Mouse (Mus musculus): ENCODE measurements around the gene Rfx7.
"Not testable (repeated sequence)": the region's sequence is repeated elsewhere in the genome, so short reads cannot be mapped to it uniquely, and the experiment has no call there.

The Rfx7 gene

GRCm38 (mm10) chr9:72639843-72640621, 108.0 kb downstream of the Rfx7 start:
- in situ Hi-C loops (cut with MseI, MboI), result loop anchor here (5.0 kb wide), 1 partner anchor 32 kb away; no protein-coding TSS in a partner anchor

- in situ Hi-C loops (cut with MseI, MboI), result no loop called here
These were observed 108.6 kb downstream of the Rfx7 start for GRCm38 (mm10) chr9:72640642-72641041.

- in situ Hi-C loops (cut with MseI, MboI), result no loop called here
These were observed 109.1 kb downstream of the Rfx7 start for GRCm38 (mm10) chr9:72641093-72641680.

GRCm38 (mm10) chr9:72642756-72643447, 110.9 kb downstream of the Rfx7 start:
- in situ Hi-C loops (cut with MseI, MboI), result not testable (repeated sequence)

GRCm38 (mm10) chr9:72643651-72644417, 111.8 kb downstream of the Rfx7 start:
- in situ Hi-C loops (cut with MseI, MboI), result no loop called here

GRCm38 (mm10) chr9:72644418-72645110, 112.5 kb downstream of the Rfx7 start:
- in situ Hi-C loops (cut with MseI, MboI), result no loop called here

GRCm38 (mm10) chr9:72649781-72650180, 117.7 kb downstream of the Rfx7 start:
- in situ Hi-C loops (cut with MseI, MboI), result no loop called here

GRCm38 (mm10) chr9:72652961-72653360, 120.9 kb downstream of the Rfx7 start:
- in situ Hi-C loops (cut with MseI, MboI), result no loop called here

- in situ Hi-C loops (cut with MseI, MboI), result no loop called here
These were observed 121.5 kb downstream of the Rfx7 start for GRCm38 (mm10) chr9:72653533-72653932.

GRCm38 (mm10) chr9:72654593-72655242, 122.7 kb downstream of the Rfx7 start:
- in situ Hi-C loops (cut with MseI, MboI), result no loop called here

GRCm38 (mm10) chr9:72655602-72656001, 123.6 kb downstream of the Rfx7 start:
- in situ Hi-C loops (cut with MseI, MboI), result no loop called here

- in situ Hi-C loops (cut with MseI, MboI), result no loop called here
These were observed 124.5 kb downstream of the Rfx7 start for GRCm38 (mm10) chr9:72656491-72656890.

- in situ Hi-C loops (cut with MseI, MboI), result no loop called here
These were observed 124.9 kb downstream of the Rfx7 start for GRCm38 (mm10) chr9:72656940-72657339.

GRCm38 (mm10) chr9:72657694-72658093, 125.7 kb downstream of the Rfx7 start:
- in situ Hi-C loops (cut with MseI, MboI), result no loop called here

GRCm38 (mm10) chr9:72660139-72660538, 128.1 kb downstream of the Rfx7 start:
- in situ Hi-C loops (cut with MseI, MboI), result no loop called here

- in situ Hi-C loops (cut with MseI, MboI), result no loop called here
These were observed 128.9 kb downstream of the Rfx7 start for GRCm38 (mm10) chr9:72660911-72661310.

- in situ Hi-C loops (cut with MseI, MboI), result no loop called here
These were observed 129.5 kb downstream of the Rfx7 start for GRCm38 (mm10) chr9:72661561-72661894.

GRCm38 (mm10) chr9:72661895-72662661, 130.0 kb downstream of the Rfx7 start, which contains the start of gene Nedd4:
Gene Nedd4 (plus strand): TSS chr9:72662346.
- in situ Hi-C loops (cut with MseI, MboI), result no loop called here

- in situ Hi-C loops (cut with MseI, MboI), result no loop called here
These were observed 130.9 kb downstream of the Rfx7 start for GRCm38 (mm10) chr9:72662691-72663533.

Data from mouse trophoblast stem cell (cell line).